Mouse (Mus musculus): Measurements from ENCODE around the gene Olfr522. TPM values are rescaled to one million over a fixed set of nuclear protein-coding genes. Genes with fewer than 3 reads are reported as not detected.

Gene Olfr522
- total RNA-seq, 2 experiments from 2014 or later: not detected

DNA sequence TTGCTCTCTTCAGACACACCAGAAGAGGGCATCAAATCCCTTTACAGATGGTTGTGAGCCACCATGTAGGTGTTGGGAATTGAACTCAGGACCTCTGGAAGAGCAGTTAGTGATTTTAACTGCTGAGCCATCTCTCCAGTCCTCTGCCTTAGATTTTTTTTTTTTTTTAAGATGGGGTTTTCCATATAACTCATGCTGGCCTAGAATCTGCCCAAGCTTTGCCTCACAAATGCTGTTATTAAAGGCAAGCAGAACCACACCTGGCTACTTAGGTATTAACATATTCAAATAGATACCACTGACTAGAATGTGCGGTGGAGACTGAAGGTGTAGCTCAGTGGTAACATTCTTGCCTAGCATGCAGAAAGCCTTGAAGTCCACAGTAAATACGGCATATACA, 44.1 kb downstream of the Olfr522 start:
- no peak for ATAC-seq (replicated peaks; ENCODE audit: low FRiP score, poor library complexity, severe bottlenecking)

DNA sequence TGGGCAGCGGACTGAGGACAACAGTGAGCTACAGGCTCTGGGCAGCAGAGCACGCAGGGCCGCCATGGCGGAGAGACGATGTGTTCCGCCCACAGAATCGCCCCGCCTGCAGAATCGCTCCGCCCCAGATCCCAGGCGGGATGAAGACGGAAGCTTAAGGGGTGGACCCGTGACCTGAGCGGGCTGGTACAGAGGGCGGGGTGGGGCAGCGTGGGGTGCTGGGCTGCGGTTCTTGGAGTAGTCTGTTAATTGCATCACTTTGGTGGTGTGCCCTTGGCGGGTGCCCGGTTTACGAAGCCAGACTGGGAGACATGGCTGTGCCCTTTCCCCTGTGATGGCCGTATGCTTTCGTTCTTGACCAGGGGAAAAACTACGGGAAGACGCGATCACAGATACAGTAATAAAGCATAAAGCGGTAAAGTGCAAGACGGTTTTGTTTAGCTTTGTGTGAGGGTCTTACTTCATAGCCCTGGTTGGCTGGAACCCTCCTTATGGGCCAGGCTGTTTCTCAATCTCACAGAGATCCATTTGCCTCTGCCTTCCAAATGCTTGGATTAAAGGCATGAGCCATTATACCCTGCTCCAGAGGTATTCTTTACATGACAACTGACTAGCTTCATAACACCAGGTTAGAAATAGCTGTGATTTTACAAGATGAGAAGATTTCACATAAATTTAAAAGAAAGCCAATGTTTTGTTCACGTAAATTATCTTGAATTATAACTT, 48.1 kb downstream of the Olfr522 start, which contains the start of gene Echs1:
TSS of gene Echs1 (minus strand) at position 148 of the 726 bp plus-strand sequence.
- ATAC-seq (replicated peaks; ENCODE audit: low FRiP score, poor library complexity, severe bottlenecking): peak; percentile 99

DNA sequence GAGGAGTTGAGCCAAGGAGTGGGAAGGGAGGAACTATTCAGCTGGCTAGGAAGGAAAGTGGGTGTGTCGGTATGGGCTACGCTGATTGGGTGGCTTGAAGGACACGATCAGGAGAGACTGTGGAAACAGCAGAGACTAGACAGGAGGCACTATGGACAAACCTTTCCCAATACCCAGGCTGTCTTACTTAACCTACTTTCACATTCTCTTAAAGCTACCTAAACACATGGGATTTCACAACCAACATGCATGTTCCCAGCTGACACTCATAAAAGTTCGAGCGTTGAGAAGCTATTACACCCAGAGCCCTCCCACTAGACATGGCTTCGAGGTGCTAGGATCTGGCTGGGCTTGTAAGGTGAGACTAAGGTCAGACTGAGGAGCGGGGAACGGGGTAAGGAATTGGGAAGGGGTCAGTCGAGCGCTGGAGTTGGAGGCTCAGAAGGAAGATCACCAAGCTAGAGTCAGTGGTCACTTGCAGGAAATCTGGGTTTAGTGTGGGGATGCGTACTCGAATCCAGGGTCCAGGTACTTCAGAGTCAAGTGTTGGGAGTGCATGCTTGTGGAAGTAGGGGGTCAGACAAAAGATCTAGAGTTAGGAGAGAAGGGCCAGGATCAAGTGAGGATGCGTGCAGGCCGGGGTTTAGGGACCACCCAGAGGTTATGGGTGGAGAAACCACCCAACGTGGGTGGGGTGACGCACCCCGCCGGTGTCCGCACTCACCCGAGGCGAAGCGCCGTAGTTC, 48.8 kb downstream of the Olfr522 start, which contains the start of gene Paox:
TSS of gene Paox (plus strand) at position 217 of the 746 bp plus-strand sequence.
- peak; percentile 74 for ATAC-seq (replicated peaks; ENCODE audit: low FRiP score, poor library complexity, severe bottlenecking)

DNA sequence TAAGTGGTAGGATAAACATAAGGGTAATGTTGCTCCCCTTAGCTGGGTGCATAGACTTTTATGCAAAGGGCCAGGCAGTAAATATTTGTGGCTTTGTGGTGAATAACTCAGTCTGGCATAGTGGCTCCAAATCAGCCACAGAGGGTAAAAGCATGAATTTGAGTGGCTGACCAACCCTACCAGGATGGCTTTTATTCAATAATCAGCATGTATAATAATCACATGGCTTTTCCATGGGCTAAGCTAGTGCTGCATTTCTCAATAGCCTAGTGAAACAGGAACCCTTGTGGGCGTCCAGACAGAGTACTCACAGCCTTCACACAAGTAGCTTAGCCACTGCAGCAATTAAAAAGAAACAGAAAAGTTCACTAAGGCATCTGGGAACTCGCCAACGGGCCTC, 52.6 kb downstream of the Olfr522 start:
- ATAC-seq (replicated peaks; ENCODE audit: low FRiP score, poor library complexity, severe bottlenecking): no peak

Other genes starting within 250 kb of the Olfr522 start
- gene Utf1, start 221.0 kb downstream of the Olfr522 start, total RNA-seq (2015; ENCODE audit: low replicate concordance): not detected in 2 replicates
- not detected in 2 replicates for gene Utf1, start 221.0 kb downstream of the Olfr522 start, total RNA-seq (2017; ENCODE audit: low replicate concordance)
- gene 6430531B16Rik, start 186.0 kb downstream of the Olfr522 start, total RNA-seq (2015; ENCODE audit: low replicate concordance): not detected in 2 replicates
- not detected in 2 replicates for gene 6430531B16Rik, start 186.0 kb downstream of the Olfr522 start, total RNA-seq (2017; ENCODE audit: low replicate concordance)
- gene Adam8, start 172.2 kb downstream of the Olfr522 start, total RNA-seq (2015; ENCODE audit: low replicate concordance): 9.2 and 9.4 TPM in 2 replicates
- 3.3 and 5.2 TPM in 2 replicates for gene Adam8, start 172.2 kb downstream of the Olfr522 start, total RNA-seq (2017; ENCODE audit: low replicate concordance)
- gene Zfp511, start 128.4 kb downstream of the Olfr522 start, total RNA-seq (2015; ENCODE audit: low replicate concordance): 12.6 and 33.1 TPM in 2 replicates
- 4.0 and 12.8 TPM in 2 replicates for gene Zfp511, start 128.4 kb downstream of the Olfr522 start, total RNA-seq (2017; ENCODE audit: low replicate concordance)
- 18.0 and 24.1 TPM in 2 replicates for gene Tubgcp2, start 128.1 kb downstream of the Olfr522 start, total RNA-seq (2015; ENCODE audit: low replicate concordance)
- 26.9 and 48.3 TPM in 2 replicates for gene Tubgcp2, start 128.1 kb downstream of the Olfr522 start, total RNA-seq (2017; ENCODE audit: low replicate concordance)
- not detected in 2 replicates for gene Msx3, start 115.7 kb downstream of the Olfr522 start, total RNA-seq (2015; ENCODE audit: low replicate concordance)
- not detected in 2 replicates for gene Msx3, start 115.7 kb downstream of the Olfr522 start, total RNA-seq (2017; ENCODE audit: low replicate concordance)
- gene Caly, start 82.2 kb downstream of the Olfr522 start, total RNA-seq (2015; ENCODE audit: low replicate concordance): not detected in 2 replicates
- gene Caly, start 82.2 kb downstream of the Olfr522 start, total RNA-seq (2017; ENCODE audit: low replicate concordance): not detected in 2 replicates
- gene Prap1, start 71.4 kb downstream of the Olfr522 start, total RNA-seq (2015; ENCODE audit: low replicate concordance): not detected in 2 replicates
- gene Prap1, start 71.4 kb downstream of the Olfr522 start, total RNA-seq (2017; ENCODE audit: low replicate concordance): not detected in 2 replicates
- not detected in 2 replicates for gene Fuom, start 62.3 kb downstream of the Olfr522 start, total RNA-seq (2015; ENCODE audit: low replicate concordance)
- gene Fuom, start 62.3 kb downstream of the Olfr522 start, total RNA-seq (2017; ENCODE audit: low replicate concordance): not detected in 2 replicates
- 6.8 TPM in 1 of 2 replicates, not detected in the other for gene Paox, start 49.0 kb downstream of the Olfr522 start, total RNA-seq (2015; ENCODE audit: low replicate concordance)
- gene Paox, start 49.0 kb downstream of the Olfr522 start, total RNA-seq (2017; ENCODE audit: low replicate concordance): 2.0 and 2.8 TPM in 2 replicates
- gene Echs1, start 48.3 kb downstream of the Olfr522 start, total RNA-seq (2015; ENCODE audit: low replicate concordance): 16.2 and 20.1 TPM in 2 replicates
- 8.6 and 12.6 TPM in 2 replicates for gene Echs1, start 48.3 kb downstream of the Olfr522 start, total RNA-seq (2017; ENCODE audit: low replicate concordance)
- gene Mtg1, start 27.2 kb downstream of the Olfr522 start, total RNA-seq (2015; ENCODE audit: low replicate concordance): 7.6 TPM in 1 of 2 replicates, not detected in the other
- 1.4 TPM in 1 of 2 replicates, not detected in the other for gene Mtg1, start 27.2 kb downstream of the Olfr522 start, total RNA-seq (2017; ENCODE audit: low replicate concordance)
- not detected in 2 replicates for gene Sprn, start 9.9 kb downstream of the Olfr522 start, total RNA-seq (2015; ENCODE audit: low replicate concordance)
- gene Sprn, start 9.9 kb downstream of the Olfr522 start, total RNA-seq (2017; ENCODE audit: low replicate concordance): not detected in 2 replicates
- not detected in 2 replicates for gene Olfr523, start 8.5 kb upstream of the Olfr522 start, total RNA-seq (2015; ENCODE audit: low replicate concordance)
- not detected in 2 replicates for gene Olfr523, start 8.5 kb upstream of the Olfr522 start, total RNA-seq (2017; ENCODE audit: low replicate concordance)
- gene Olfr524, start 41.2 kb upstream of the Olfr522 start, total RNA-seq (2015; ENCODE audit: low replicate concordance): not detected in 2 replicates
- gene Olfr524, start 41.2 kb upstream of the Olfr522 start, total RNA-seq (2017; ENCODE audit: low replicate concordance): not detected in 2 replicates
- gene Cd163l1, start 53.5 kb upstream of the Olfr522 start, total RNA-seq (2015; ENCODE audit: low replicate concordance): not detected in 2 replicates
- not detected in 2 replicates for gene Cd163l1, start 53.5 kb upstream of the Olfr522 start, total RNA-seq (2017; ENCODE audit: low replicate concordance)
- gene 5830411N06Rik, start 82.5 kb upstream of the Olfr522 start, total RNA-seq (2015; ENCODE audit: low replicate concordance): 0.42 TPM in 1 of 2 replicates, not detected in the other
- gene 5830411N06Rik, start 82.5 kb upstream of the Olfr522 start, total RNA-seq (2017; ENCODE audit: low replicate concordance): not detected in 2 replicates
- gene Olfr525, start 156.1 kb upstream of the Olfr522 start, total RNA-seq (2015; ENCODE audit: low replicate concordance): not detected in 2 replicates
- gene Olfr525, start 156.1 kb upstream of the Olfr522 start, total RNA-seq (2017; ENCODE audit: low replicate concordance): not detected in 2 replicates
- not detected in 2 replicates for gene Olfr527, start 169.3 kb upstream of the Olfr522 start, total RNA-seq (2015; ENCODE audit: low replicate concordance)
- gene Olfr527, start 169.3 kb upstream of the Olfr522 start, total RNA-seq (2017; ENCODE audit: low replicate concordance): not detected in 2 replicates
- not detected in 2 replicates for gene Olfr60, start 196.9 kb upstream of the Olfr522 start, total RNA-seq (2015; ENCODE audit: low replicate concordance)
- gene Olfr60, start 196.9 kb upstream of the Olfr522 start, total RNA-seq (2017; ENCODE audit: low replicate concordance): not detected in 2 replicates
- gene Olfr530, start 211.6 kb upstream of the Olfr522 start, total RNA-seq (2015; ENCODE audit: low replicate concordance): not detected in 2 replicates
- gene Olfr530, start 211.6 kb upstream of the Olfr522 start, total RNA-seq (2017; ENCODE audit: low replicate concordance): not detected in 2 replicates
- not detected in 2 replicates for gene Olfr531, start 238.2 kb upstream of the Olfr522 start, total RNA-seq (2015; ENCODE audit: low replicate concordance)
- not detected in 2 replicates for gene Olfr531, start 238.2 kb upstream of the Olfr522 start, total RNA-seq (2017; ENCODE audit: low replicate concordance)